Mouse (Mus musculus): ENCODE measurements around the gene Alpl. TPM values are rescaled to one million over a fixed set of nuclear protein-coding genes. Genes with fewer than 3 reads are reported as not detected.

Gene Alpl
- total RNA-seq, 2 experiments from 2014 or later = 22.5 to 22.9 TPM

- no peak for DNase-seq (ENCODE audit: low spot score)
These were observed 24.4 kb downstream of the Alpl start for GRCm38 (mm10) chr4:137771749-137772148.

DNA sequence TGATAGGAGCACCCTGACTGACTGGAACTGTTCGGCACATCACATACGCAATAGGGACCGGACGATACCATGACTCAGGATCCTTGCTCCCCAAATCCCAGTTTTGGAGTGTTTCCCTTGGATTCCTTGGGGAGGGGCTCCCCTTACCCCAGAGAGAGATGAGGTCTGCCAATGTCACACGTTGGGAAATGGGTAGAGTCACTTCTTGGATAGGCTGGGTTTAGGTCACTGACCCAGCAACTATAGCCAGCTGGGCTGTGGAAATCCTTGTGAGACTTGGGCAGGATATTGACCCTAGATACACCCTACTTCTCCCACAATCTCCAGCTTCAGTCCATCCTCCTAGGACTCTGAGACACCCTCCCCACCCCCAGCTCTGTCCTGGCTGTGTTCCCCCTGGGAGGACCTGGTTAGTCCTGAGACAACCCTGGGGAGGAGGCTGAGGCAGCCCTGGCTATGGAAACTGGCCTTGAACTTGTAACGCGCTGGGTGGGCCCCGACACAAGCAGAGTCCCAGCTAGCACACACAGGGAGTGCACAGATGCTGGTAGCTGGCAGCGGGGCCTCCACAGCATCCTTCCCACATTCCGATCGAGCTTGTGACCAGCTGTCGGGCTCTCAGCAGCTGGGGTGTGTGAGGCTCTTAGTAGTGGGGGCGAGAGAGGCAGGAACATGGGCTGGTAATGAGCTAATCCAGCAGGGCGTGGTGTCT is 25.1 kb downstream of the Alpl start:
- peak; percentile 45 for DNase-seq (ENCODE audit: low spot score)

GRCm38 (mm10) chr4:137769635-137770034 is 26.5 kb downstream of the Alpl start:
- peak; percentile 74 for DNase-seq (ENCODE audit: low spot score)

GRCm38 (mm10) chr4:137768831-137769230 is 27.4 kb downstream of the Alpl start:
- no peak for DNase-seq (ENCODE audit: low spot score)

- DNase-seq (ENCODE audit: low spot score) = no peak
These were observed 27.8 kb downstream of the Alpl start for GRCm38 (mm10) chr4:137768381-137768780.

DNA sequence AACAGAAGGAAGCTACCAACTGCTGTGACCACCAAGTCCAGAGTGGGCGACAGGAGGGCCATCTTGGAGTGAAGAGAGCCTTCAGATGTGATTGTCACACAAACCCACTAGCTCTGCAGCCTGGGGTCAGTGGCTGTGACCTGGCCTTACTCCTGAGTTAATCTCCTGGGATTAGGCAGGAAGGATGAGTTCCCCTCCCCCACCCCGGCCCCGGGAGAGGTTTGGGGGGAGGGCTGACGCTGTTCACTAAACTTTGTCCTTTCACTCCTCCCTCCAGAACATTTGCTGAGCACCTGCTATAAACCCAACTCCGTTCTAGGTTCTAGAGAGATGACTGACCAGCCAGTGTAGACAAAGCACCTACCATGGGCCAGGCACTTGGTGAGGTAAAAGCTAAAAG is 29.8 kb downstream of the Alpl start:
- no peak for DNase-seq (ENCODE audit: low spot score)

GRCm38 (mm10) chr4:137765554-137765971 is 30.6 kb downstream of the Alpl start:
- no peak for DNase-seq (ENCODE audit: low spot score)

- no peak for DNase-seq (ENCODE audit: low spot score)
These were observed 31.6 kb downstream of the Alpl start for GRCm38 (mm10) chr4:137764621-137765020.

DNA sequence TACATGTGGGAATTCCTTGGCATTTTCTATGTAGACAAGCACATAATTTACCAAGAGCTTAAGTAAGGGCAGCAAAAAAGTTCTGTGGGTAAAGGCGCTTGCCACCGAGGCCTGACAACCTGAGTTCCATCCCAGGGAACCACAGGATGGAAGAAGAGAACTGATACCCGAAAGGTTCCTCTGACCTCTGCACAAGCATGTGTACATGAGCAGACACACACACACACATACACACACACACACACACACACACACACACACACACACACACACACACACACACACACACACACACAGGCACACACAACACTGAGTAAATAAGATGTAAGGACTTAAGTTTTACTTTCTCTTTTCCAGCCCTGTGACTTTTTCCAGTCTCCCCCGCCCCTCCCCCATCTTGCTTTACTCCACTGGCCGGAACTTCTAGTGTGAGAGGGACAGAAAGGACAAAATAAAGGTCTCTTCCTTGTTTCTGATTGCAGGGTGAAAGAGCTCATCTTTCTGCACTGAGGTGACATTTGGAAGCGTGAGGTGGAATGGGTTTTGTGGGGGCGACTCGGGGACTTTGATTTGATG is 32.2 kb downstream of the Alpl start:
- no peak for DNase-seq (ENCODE audit: low spot score)

GRCm38 (mm10) chr4:137762886-137763285 is 33.3 kb downstream of the Alpl start:
- no peak for DNase-seq (ENCODE audit: low spot score)

DNA sequence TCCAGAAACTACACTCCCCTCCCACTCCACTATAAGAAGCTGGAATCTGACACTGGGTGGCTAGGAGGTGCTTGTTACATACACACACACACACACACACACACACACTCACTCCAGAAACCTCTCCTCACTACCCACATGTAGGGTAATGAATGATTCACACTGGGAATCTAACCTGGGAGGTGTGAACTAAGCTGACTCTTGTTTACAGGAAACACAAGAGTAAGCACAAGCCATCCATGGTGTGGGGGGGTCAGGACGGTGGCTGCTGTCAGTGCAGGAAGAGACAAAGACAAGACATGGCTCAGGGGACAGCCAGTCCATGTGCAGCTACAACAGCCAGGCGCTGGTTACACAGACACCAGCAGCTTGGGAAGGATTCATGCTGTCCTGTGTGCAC is 41.7 kb downstream of the Alpl start:
- no peak for DNase-seq (ENCODE audit: low spot score)

- DNase-seq (ENCODE audit: low spot score) = no peak
These were observed 43.0 kb downstream of the Alpl start for GRCm38 (mm10) chr4:137753199-137753598.

- DNase-seq (ENCODE audit: low spot score) = no peak
These were observed 43.7 kb downstream of the Alpl start for GRCm38 (mm10) chr4:137752471-137752870.

DNA sequence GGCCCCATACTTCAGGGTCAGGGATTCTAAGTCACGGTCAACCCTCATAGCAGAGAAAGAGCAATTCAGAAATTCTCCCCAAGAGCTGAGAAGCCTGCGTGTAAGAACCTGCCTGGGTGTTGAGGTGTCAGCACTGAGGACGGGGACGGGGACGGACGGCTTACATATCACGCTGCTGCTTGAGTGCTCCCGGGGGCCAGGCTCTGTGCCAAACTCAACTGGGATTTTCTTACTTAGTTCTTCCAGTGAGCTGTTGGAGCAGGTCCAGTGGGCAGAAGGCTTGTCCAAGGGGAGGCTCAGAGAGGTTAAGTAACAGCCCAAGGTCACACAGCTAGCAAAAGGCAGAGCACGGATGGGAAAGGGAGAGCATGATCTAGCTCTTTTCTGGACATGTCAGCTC is 44.5 kb downstream of the Alpl start:
- no peak for DNase-seq (ENCODE audit: low spot score)

- no peak for DNase-seq (ENCODE audit: low spot score)
These were observed 44.9 kb downstream of the Alpl start for GRCm38 (mm10) chr4:137751310-137751709.

DNA sequence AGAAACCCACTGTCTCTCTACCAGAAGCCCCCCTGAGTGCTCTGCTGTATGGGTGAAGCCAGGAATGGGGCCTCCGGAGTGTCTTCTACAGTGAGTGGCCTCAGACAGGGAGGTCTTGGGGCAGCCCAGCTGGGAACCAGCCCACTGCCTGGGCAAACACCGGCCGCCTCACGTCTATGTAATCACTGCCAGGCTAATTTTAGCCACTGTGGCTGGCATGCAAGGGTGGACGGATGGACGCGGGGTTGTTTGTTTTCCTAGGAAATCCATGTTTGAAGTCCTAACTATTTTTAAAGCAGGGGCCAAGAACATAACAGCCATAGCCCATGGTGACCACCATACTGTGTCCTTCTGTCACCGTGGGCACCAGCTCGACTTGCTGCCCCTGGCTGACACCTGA is 46.1 kb downstream of the Alpl start:
- no peak for DNase-seq (ENCODE audit: low spot score)

DNA sequence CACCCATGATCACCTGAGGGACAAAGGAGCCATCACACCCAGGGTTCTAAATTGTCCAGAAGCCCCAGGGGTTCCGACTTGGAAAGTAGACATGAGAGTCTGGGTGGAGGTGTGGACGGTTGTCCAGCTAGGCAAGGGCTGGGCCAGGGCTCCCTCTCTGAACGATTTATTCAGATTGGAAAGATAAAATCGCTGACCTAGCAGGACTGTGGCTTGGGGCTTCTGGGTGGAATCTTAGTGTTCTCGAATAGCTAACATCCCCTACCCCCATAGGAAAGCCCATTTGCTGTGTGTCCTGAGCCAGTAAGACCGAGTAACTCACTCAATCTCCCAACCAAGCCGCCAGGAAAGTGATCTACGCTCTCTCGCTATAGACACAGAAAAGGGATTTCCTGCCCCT is 46.5 kb downstream of the Alpl start:
- no peak for DNase-seq (ENCODE audit: low spot score)

DNA sequence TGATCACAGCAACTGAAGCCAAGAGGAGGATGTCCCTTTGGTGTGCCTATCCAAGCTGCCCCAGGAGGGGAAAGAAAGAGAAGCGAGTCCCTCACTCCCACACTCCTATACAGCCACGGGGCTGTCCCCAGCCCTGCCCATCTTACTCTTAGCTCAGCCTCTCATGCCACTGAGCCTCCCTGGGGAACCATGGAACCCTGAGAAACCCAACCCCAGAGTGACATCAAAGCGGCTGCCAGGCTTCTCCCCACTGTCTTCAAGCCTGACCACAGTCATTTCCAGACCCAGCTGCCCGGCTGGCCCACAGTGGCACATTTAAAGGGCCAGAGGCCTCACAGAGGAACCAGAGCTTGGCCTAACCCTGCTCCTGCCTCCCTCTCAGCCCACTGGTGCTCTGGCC is 47.5 kb downstream of the Alpl start:
- DNase-seq (ENCODE audit: low spot score) = no peak

- no peak for DNase-seq (ENCODE audit: low spot score)
These were observed 48.6 kb downstream of the Alpl start for GRCm38 (mm10) chr4:137747590-137747989.

GRCm38 (mm10) chr4:137747091-137747490 is 49.1 kb downstream of the Alpl start:
- no peak for DNase-seq (ENCODE audit: low spot score)

DNA sequence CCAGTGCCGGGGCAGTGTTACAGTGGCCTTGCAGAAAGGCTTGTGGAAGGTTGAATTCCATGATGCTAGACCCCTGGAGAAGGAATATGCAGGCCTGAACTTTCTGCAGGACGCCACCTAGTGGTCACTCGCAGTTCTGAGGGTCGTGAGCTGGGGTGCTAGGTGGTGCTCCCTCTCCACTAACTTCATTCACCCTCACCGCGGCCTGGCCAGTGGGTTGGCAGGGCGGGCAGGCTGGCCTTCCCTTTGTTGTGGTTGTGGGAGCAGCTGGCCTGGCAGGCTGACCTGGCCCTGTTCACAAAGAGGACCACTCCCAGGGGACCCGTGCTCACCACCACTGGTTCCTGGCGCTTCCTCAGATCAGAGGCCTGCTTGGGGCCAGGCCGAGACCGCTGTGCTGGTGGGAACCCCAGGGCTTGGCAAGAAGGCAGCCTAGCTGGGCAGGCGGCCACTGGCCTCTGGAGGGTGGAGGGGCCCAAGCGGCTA is 51.7 kb downstream of the Alpl start:
- DNase-seq (ENCODE audit: low spot score) = no peak

DNA sequence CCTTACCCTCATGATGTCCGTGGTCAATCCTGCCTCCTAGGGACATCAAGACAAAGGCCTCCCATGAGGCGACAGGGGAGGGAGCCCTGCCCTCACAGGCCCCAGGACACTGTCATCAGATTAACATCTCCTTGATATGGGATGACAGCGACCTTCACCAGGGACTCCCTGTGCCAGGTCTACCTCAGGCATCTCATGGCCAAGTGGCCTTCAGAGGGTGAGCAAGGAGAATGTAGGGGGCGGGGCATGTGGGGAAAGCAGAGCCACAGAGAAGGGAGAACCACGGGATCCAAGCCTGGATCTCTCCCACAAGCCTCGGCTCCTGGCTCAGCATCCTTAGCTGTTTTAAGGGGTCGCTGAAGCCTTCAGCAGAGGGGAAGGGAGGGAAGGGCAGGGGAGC is 52.4 kb downstream of the Alpl start:
- DNase-seq (ENCODE audit: low spot score) = no peak

GRCm38 (mm10) chr4:137740350-137740749 is 55.8 kb downstream of the Alpl start:
- no peak for DNase-seq (ENCODE audit: low spot score)
